Mouse (Mus musculus) intestine, embryonic 14.5 days (tissue): Measurements from ENCODE around the gene Nudt16. TPM values are rescaled to one million over a fixed set of nuclear protein-coding genes. Genes with fewer than 3 reads are reported as not detected.
"Not testable (repeated sequence)": the region's sequence is repeated elsewhere in the genome, so short reads cannot be mapped to it uniquely, and the experiment has no call there.

Source experiments
- ATAC-seq: fragments of 200-750 bp; cut with Nextera tagmentation; replicated peaks from 2 replicates; pipeline ENCODE4 v1.8.0; 2017; ENCODE audit warnings: low read depth, moderate number of reproducible peaks, moderate TSS enrichment, moderate library complexity; ENCODE audit not compliant: low FRiP score, low TSS enrichment
- DNase-seq: peaks from one replicate; pipeline ENCODE4 v3.0.0-alpha.2; 2018; ENCODE audit warnings: low spot score
- H3K27ac ChIP-seq: fragments of 300-500 bp; sonication (generic); 2 replicates; pipeline ENCODE4 v1.5.1; 2014; ENCODE audit warnings: low read depth, mild to moderate bottlenecking, control low read depth
- H3K27me3 ChIP-seq: fragments of 300-500 bp; sonication (generic); replicated peaks from 2 replicates; pipeline ENCODE4 v1.6.1; 2014; ENCODE audit warnings: low read length, control low read depth; ENCODE audit not compliant: control insufficient read depth, insufficient read depth
- H3K36me3 ChIP-seq: fragments of 300-500 bp; sonication (generic); 2 replicates; pipeline ENCODE4 v1.6.1; 2014; ENCODE audit warnings: low read length, control low read depth; ENCODE audit not compliant: control insufficient read depth, insufficient read depth
- H3K4me1 ChIP-seq: fragments of 300-500 bp; sonication (generic); replicated peaks from 2 replicates; pipeline ENCODE4 v1.6.1; 2014; ENCODE audit warnings: low read length, control low read depth, mixed read lengths; ENCODE audit not compliant: control insufficient read depth, insufficient read depth
- H3K4me2 ChIP-seq: fragments of 300-500 bp; sonication (generic); 2 replicates; pipeline ENCODE4 v1.6.1; 2014; ENCODE audit warnings: low read length
- H3K4me3 ChIP-seq: fragments of 300-500 bp; sonication (generic); 2 replicates; pipeline ENCODE4 v1.5.1; 2014; ENCODE audit warnings: low read depth, low read length, control low read depth, mixed read lengths
- H3K9ac ChIP-seq: fragments of 300-500 bp; sonication (generic); 2 replicates; pipeline ENCODE4 v1.6.1; 2014; ENCODE audit warnings: mild to moderate bottlenecking, low read length
- H3K9me3 ChIP-seq: fragments of 300-500 bp; sonication (generic); 2 replicates; pipeline ENCODE4 v1.6.1; 2016; ENCODE audit warnings: low read length, control low read depth; ENCODE audit not compliant: control insufficient read depth
- WGBS: fragments of 180-500 bp; shearing (Covaris S2); extraction: QIAGEN DNeasy Blood & Tissue Kit; methylation state at CpG from one replicate; pipeline ENCODE4 v1.1.7; 2014; 5-methylcytosine and 5-hydroxymethylcytosine counted together
- polyA plus RNA-seq: library from polyadenylated mRNA; unstranded; fragments of >200 nt; fragmentation: Nextera tagmentation; extraction: Ambion mirVana; gene quantifications from 2 replicates; pipeline ENCODE4 v1.2.1, GENCODE M21; 2014

The Nudt16 gene
- 21.9 and 23.7 TPM in 2 replicates for polyA plus RNA-seq

DNA sequence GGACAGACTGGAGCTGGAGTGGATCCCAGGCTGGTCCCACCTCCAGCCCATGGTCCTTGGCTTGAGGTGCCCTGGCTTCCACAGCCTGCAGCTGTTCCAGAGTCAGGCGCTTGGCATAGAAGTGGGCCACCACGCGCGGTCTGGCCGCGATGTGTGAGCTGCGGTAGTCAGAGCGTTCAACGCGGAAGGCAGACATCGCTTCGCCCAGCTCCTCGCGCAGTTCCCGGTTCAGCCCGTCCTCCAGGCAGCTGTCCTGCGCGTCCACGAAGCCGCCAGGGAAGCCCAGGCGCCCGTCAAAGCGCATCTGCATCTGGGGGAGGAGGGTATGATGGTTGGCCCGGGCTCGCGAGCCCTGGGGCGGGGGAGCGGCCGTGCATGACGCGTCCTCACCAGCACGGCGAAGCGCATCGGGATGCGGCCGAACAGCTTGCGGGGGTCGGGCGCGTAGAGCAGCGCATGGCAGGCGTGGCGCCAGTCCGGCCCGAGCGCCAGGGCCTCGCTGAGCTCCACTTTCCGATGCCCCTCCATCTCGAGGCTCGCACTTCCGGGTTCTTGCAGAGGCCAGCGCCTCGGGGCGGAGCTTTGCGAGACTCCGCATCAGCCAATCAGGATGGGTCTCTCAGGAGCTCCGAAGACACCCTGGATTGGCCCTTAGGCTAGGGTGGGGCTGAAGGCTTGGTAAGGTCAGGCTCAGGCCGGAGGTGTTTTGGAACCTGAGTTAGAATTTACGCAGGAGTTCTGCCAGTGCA is at the start of gene Nudt16:
Nudt16 (minus strand) TSS at position 572 of the 749 bp plus-strand sequence.
- Histone ChIP-seq H3K4me2 (peak within 1 kb of the TSS; percentile 74), H3K4me1 (no peaks in the 10 kb centered on the region), H3K4me3 (peak within 1 kb of the TSS; percentile 74), H3K9me3 (no peaks in the 10 kb centered on the region), H3K27me3 (no peaks in the 10 kb centered on the region), H3K36me3 (no peaks in the 10 kb centered on the region), H3K9ac (peak within 1 kb of the TSS; percentile 67), H3K27ac (peak within 1 kb of the TSS; percentile 87)
- DNase-seq (peak; percentile 93), ATAC-seq (peak; percentile 99)
- WGBS, result under 1% methylated on average over 59 of the region's 60 CpGs

DNA sequence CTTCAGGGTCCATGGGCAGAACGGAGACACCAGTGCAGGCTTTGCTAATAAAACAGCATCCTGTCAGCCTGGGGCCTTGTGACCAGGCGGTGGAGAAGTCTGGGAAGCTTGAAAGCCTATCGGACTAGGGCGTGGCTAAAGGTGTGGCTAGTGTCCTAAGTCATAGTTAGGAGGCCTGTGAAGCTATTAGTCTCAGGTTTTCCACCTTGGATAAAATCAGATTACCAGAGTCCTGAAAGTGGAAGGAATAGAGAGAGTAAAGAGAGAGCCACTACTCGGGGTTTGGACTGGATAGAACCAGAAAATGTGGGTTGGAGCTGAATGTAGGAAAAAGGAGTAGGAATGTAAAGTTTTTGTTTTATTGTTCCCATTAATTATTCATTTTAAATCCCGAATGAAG is 13.4 kb upstream of the Nudt16 start, which contains the start of gene 1700080E11Rik:
1700080E11Rik (minus strand) TSS at position 101 of the 400 bp plus-strand sequence.
- no peak within 1 kb of the TSS for H3K27ac ChIP-seq
- WGBS, result 80% methylated on average over 6 of the region's 6 CpGs
- H3K4me3 ChIP-seq, result no peak within 1 kb of the TSS
- no peak within 1 kb of the TSS for H3K4me2 ChIP-seq
- no peaks in the 10 kb centered on the region for H3K36me3 ChIP-seq
- DNase-seq (no peak), ATAC-seq (no peak)
- H3K27me3 ChIP-seq, result no peaks in the 10 kb centered on the region
- no peak within 1 kb of the TSS for H3K9ac ChIP-seq
- no peaks in the 10 kb centered on the region for H3K4me1 ChIP-seq
- H3K9me3 ChIP-seq, result no peaks in the 10 kb centered on the region

DNA sequence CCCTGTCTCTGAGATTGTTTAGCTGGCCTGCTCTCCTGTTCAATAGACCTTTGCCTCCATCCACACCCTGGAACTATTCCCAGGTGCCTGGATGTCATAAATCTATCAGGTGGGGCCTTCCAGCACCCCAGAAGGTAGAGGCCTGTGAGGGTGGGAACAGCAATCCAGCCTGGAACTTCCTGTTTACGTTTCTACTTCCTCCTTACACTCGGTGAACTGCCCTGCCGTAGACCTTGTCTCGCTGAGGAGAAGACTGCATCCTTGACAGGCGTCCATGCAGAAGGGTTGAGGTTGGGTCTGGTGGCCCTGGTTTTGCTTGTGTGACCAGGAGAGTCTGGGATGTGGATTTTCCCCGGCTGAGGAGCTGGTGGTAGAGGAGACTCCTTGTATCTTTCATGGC is 7.6 kb upstream of the Nudt16 start:
- H3K9ac ChIP-seq, result no peak overlapping the region
- no peak overlapping the region for H3K4me3 ChIP-seq
- no peaks in the 10 kb centered on the region for H3K4me1 ChIP-seq
- no peak overlapping the region for H3K4me2 ChIP-seq
- 31% methylated on average over 6 of the region's 6 CpGs for WGBS
- no peaks in the 10 kb centered on the region for H3K36me3 ChIP-seq
- peak; percentile 70 for ATAC-seq
- no peak for DNase-seq
- no peaks in the 10 kb centered on the region for H3K27me3 ChIP-seq
- no peak overlapping the region for H3K27ac ChIP-seq
- H3K9me3 ChIP-seq, result no peaks in the 10 kb centered on the region

DNA sequence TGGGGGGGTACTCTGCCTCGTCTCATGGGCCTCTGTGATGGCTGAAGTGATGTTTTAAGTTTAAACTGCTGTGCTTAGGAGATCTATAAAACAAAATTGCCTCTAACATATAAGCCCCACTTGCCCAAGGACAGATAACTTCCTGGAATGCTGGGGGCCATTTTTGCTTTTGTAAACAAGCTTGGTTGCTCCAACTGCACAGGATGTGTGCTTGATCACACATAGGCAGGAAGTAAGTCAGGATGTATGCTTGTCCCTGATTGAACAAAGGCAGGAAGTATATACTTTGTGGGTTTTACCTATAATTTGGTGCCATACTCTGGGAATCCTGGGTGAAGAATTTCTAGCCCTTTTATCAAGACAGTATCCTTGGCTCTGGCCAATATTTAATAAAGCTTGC is 4.8 kb upstream of the Nudt16 start:
- DNase-seq, result no peak

DNA sequence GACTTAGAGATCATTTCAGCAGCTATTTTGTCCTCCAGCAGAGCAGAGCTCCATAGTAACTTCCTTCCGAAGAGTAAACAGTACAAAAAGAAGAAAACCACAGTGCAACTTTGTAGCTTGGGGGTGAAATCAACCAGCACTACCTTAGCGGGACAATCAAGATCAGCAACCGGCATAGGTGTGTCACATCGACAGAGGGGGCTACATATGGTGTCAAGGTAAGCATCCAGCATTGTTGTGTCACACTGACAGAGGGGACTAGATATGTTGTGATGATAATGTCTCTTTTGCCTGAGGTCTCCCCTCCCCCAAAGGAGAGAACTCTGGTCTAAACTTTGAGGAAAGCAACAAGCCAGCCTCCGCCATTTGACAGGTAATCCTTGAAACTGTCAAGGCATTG is 2.9 kb upstream of the Nudt16 start:
- H3K4me1 ChIP-seq, result no peaks in the 10 kb centered on the region
- H3K4me2 ChIP-seq, result no peak overlapping the region
- no peak overlapping the region for H3K27ac ChIP-seq
- no peak for DNase-seq
- no peaks in the 10 kb centered on the region for H3K27me3 ChIP-seq
- H3K36me3 ChIP-seq, result no peaks in the 10 kb centered on the region
- ATAC-seq, result no peak
- H3K9ac ChIP-seq, result no peak overlapping the region
- no peak overlapping the region for H3K4me3 ChIP-seq
- H3K9me3 ChIP-seq, result no peaks in the 10 kb centered on the region
- WGBS, result 81% methylated on average over 5 of the region's 5 CpGs

More for the DNA sequence above, 4.8 kb upstream of the Nudt16 start:
- 53% methylated on average over 1 of the region's 1 CpGs for whole genome bisulfite sequencing
- Histone ChIP-seq H3K4me2 (no peak overlapping the region), H3K27me3 (no peaks in the 10 kb centered on the region), H3K36me3 (no peaks in the 10 kb centered on the region), H3K4me3 (no peak overlapping the region), H3K27ac (no peak overlapping the region), H3K4me1 (no peaks in the 10 kb centered on the region), H3K9ac (no peak overlapping the region), H3K9me3 (no peaks in the 10 kb centered on the region)
- ATAC-seq, result no peak

DNA sequence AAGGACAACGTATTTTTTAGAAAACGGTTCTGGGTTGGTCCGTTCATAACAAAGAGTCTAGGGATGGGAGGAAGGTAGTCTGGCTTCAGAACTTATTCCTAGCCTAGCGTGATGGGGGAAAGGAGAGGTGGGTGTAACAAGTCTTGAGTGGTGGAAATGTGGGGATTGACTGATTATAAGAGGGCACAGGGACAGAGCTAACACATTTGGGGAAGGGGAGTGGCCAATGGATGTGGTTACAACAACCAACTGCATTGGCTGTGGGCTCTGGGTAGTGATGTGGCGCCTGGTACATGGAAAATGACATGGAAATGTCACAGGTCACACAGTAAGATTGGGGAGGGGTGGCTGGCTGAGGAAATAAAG is 361 bp upstream of the Nudt16 start:
- H3K27ac ChIP-seq, result peak overlapping the region; percentile 87; the same call in 1 of the 2 replicates
- no peaks in the 10 kb centered on the region for H3K36me3 ChIP-seq
- ATAC-seq (peak; percentile 38), DNase-seq (no peak)
- peak overlapping the region; percentile 74 for H3K4me2 ChIP-seq
- H3K4me1 ChIP-seq, result no peaks in the 10 kb centered on the region
- H3K9ac ChIP-seq, result no peak overlapping the region
- WGBS, result 22% methylated on average over 5 of the region's 5 CpGs
- H3K4me3 ChIP-seq, result peak overlapping the region; percentile 74
- no peaks in the 10 kb centered on the region for H3K27me3 ChIP-seq
- H3K9me3 ChIP-seq, result no peaks in the 10 kb centered on the region

DNA sequence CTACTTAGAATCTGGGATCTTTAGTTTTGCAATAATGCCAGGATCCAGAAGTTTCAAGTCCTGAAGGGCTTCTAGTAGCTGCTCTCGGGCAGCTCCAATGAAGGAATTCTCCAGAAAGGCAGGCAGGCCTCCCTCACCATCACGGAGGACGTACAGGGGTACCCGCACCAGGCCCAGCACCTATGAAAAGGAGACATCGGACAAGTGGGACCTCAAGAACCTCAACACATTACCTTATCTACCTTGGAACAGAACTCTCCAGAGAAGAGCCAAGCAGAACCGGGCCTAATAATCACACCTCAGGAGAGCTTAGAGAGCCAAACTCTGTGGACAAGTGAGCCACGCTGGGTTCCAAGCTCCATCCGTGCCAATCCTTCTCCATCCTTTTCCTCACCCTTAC is 1.3 kb downstream of the Nudt16 start:
- no peaks in the 10 kb centered on the region for H3K4me1 ChIP-seq
- ATAC-seq, result no peak
- H3K27ac ChIP-seq, result no peak overlapping the region
- DNase-seq, result no peak
- no peaks in the 10 kb centered on the region for H3K36me3 ChIP-seq
- no peaks in the 10 kb centered on the region for H3K27me3 ChIP-seq
- no peaks in the 10 kb centered on the region for H3K9me3 ChIP-seq
- no peak overlapping the region for H3K4me2 ChIP-seq
- no peak overlapping the region for H3K9ac ChIP-seq
- no peak overlapping the region for H3K4me3 ChIP-seq
- 91% methylated on average over 8 of the region's 8 CpGs for WGBS

DNA sequence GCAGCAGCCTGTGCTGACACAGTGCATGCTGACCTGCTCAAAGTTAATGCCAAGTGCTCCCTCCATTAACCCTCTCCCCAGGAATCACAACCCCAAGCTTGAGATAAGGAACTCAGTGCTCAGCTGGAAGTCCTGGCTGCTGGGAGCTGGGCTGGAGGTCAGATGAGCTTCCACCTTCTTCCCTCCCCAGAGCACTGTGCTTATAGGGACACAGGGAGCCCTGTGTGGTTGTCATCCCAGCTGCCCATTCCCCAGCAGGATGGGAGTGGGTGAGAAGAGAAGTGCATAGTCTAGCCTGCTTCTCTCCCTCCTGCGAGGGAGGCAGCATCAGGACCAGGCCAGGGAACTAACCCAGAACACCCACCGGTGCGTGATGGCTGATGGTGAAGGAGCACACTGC is 6.4 kb downstream of the Nudt16 start:
- H3K27me3 ChIP-seq, ATAC-seq, H3K4me1 ChIP-seq, H3K4me3 ChIP-seq, H3K9me3 ChIP-seq, H3K9ac ChIP-seq, H3K4me2 ChIP-seq, H3K27ac ChIP-seq, DNase-seq, H3K36me3 ChIP-seq: not testable (repeated sequence)
- 72% methylated on average over 3 of the region's 3 CpGs for WGBS

DNA sequence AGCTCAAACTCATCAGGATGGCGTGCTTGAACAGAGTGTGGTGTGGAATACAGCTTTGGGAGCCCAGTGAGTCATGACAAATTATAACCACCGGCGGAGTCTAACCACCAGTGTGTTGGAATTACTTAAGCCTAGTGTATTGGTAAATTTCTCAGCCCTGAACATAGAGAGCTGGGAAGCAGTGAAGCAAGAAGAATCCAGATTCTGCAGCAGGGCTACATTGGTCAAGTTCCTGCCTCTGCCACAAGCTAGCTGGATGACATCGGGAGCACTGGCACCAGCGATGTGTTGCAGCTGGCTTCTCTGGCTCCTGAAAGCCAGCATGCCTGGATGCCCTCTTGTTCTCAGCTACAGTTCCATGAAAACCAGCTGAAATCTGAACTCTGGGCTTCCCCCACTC is 27.7 kb downstream of the Nudt16 start:
- H3K36me3 ChIP-seq, result no peaks in the 10 kb centered on the region
- DNase-seq (no peak), ATAC-seq (no peak)
- H3K4me2 ChIP-seq, result no peak overlapping the region
- H3K9me3 ChIP-seq, result no peaks in the 10 kb centered on the region
- no peak overlapping the region for H3K9ac ChIP-seq
- 94% methylated on average over 5 of the region's 5 CpGs for WGBS
- H3K4me3 ChIP-seq, result no peak overlapping the region
- H3K27me3 ChIP-seq, result no peaks in the 10 kb centered on the region
- H3K27ac ChIP-seq, result no peak overlapping the region
- H3K4me1 ChIP-seq, result no peaks in the 10 kb centered on the region
